Mouse (Mus musculus): ENCODE data around the gene Tac2.

DNA sequence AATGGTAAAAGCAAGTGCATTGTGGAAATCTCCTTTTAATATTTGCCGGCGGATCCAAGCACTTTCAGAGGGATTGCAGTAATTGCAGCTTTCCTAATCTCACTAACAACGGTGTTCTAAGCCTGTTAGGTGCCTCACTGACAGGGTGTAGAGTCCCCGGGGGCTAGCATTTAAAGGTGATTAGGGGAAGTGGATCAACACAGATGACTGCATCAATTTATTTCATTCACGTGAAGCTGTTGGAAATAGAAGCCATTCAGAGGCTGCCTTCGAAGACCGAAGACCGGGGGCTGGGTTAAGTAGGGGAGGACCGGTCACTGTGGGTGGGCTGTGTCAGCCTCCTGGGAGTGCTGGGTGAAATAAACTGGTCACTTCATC lies 6.6 kb downstream of the Tac2 start:
- TF ChIP-seq CTCF (IDR thresholded peaks at IDR 0.05; ENCODE audit: low read depth) (no peak), EP300 (IDR thresholded peaks at IDR 0.05; ENCODE audit: low read depth) (no peak)
